Mouse (Mus musculus) liver, adult 2 months (tissue): Measurements from ENCODE around the gene Slfn8.

Experiments
- CTCF ChIP-seq: fragments of 200-500 bp; IDR thresholded peaks from 2 replicates; pipeline ENCODE4 v1.5.1; 2011; ENCODE audit warnings: low read depth, low read length, control low read depth
- POLR2A ChIP-seq: fragments of 200-500 bp; IDR thresholded peaks from 2 replicates; pipeline ENCODE4 v1.6.1; 2011; ENCODE audit warnings: low read length, control low read depth; ENCODE audit not compliant: insufficient read depth; ENCODE audit errors: extremely low read depth

DNA sequence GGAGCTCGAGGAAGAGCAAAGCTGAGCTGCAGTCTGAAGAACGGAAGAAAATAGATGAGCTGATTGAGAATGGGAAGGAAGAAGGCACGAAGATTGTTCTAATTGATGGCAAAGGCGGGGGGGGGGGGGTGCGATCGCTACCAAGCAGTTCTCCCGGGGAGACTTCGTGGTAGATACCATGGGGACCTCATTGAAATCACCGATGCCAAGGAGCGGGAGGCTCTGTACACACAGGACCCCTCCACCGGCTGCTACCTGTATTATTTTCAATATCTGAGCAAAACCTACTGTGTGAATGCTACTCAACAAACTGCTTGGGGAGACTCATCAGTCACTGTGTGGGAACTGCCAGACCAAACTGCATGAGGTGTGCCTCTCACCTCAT lies 49.0 kb downstream of the Slfn8 start:
- no peak for TF ChIP-seq CTCF
- TF ChIP-seq POLR2A: no peak
